Mouse (Mus musculus): ENCODE data around the gene Med13l. TPM values are rescaled to one million over a fixed set of nuclear protein-coding genes. Genes with fewer than 3 reads are reported as not detected.

Med13l gene
- polyA plus RNA-seq, 1 experiment from 2014 or later: 7.0 TPM

DNA sequence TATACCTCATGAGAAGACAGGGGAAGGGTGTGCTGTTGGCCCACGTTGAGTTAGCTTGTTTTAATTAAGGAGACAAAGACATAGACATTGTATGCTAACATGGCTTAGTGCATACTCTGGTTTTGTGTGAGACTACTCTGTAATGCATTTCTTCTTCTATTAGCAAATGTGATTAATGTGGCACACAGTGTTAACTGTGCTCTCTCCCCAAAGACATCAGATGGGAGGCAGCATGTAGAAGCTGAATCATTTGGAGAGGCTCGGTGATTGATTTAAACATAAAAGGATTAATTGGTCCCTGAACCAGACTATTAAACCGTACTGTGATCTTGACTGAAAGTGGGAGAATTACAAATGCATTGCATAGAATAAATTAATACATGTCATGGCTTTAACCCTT lies 145.9 kb downstream of the Med13l start:
- no peaks in the 10 kb centered on the region for H3K36me3 ChIP-seq (ENCODE audit: insufficient read depth, low read length)
- no peak overlapping the region for H3K27ac ChIP-seq
- ATAC-seq (replicated peaks; ENCODE audit: low FRiP score, low read depth) (no peak), DNase-seq (ENCODE audit: low spot score) (no peak)
- H3K9ac ChIP-seq (ENCODE audit: low read depth, low read length): no peak overlapping the region
- no peaks in the 10 kb centered on the region for H3K27me3 ChIP-seq (ENCODE audit: insufficient read depth, low read length)
- H3K4me2 ChIP-seq (ENCODE audit: low read length): no peak overlapping the region
- no peaks in the 10 kb centered on the region for H3K9me3 ChIP-seq (replicated peaks; ENCODE audit: low read length)
- 52% methylated on average over 3 of the region's 3 CpGs for WGBS
- peaks cover 8% of the 10 kb centered on the region; the same call in 1 of the 2 replicates for H3K4me1 ChIP-seq (replicated peaks; ENCODE audit: insufficient read depth, low read length)
- no peak for TF ChIP-seq CTCF (IDR thresholded peaks at IDR 0.05; ENCODE audit: low read depth)
- no peak overlapping the region for H3K4me3 ChIP-seq (replicated peaks; ENCODE audit: low read depth, low read length)

GRCm38 (mm10) chr5:118707501-118707900 lies 147.0 kb downstream of the Med13l start:
- no peak for TF ChIP-seq CTCF (IDR thresholded peaks at IDR 0.05; ENCODE audit: low read depth)
- 61% methylated on average over 5 of the region's 5 CpGs for WGBS
- ATAC-seq (replicated peaks; ENCODE audit: low FRiP score, low read depth) (no peak), DNase-seq (ENCODE audit: low spot score) (no peak)
- Histone ChIP-seq H3K36me3 (ENCODE audit: insufficient read depth, low read length) (no peaks in the 10 kb centered on the region), H3K9me3 (replicated peaks; ENCODE audit: low read length) (no peaks in the 10 kb centered on the region), H3K4me2 (ENCODE audit: low read length) (no peak overlapping the region), H3K27ac (no peak overlapping the region), H3K4me3 (replicated peaks; ENCODE audit: low read depth, low read length) (no peak overlapping the region), H3K9ac (ENCODE audit: low read depth, low read length) (no peak overlapping the region), H3K4me1 (replicated peaks; ENCODE audit: insufficient read depth, low read length) (peaks cover 8% of the 10 kb centered on the region; the same call in 1 of the 2 replicates), H3K27me3 (ENCODE audit: insufficient read depth, low read length) (no peaks in the 10 kb centered on the region)

- ATAC-seq (replicated peaks; ENCODE audit: low FRiP score, low read depth) (no peak), DNase-seq (ENCODE audit: low spot score) (peak; percentile 66)
- peaks cover 8% of the 10 kb centered on the region; the same call in 1 of the 2 replicates for H3K4me1 ChIP-seq (replicated peaks; ENCODE audit: insufficient read depth, low read length)
- WGBS: 63% methylated on average over 16 of the region's 16 CpGs
- no peaks in the 10 kb centered on the region for H3K9me3 ChIP-seq (replicated peaks; ENCODE audit: low read length)
- H3K4me3 ChIP-seq (replicated peaks; ENCODE audit: low read depth, low read length): no peak overlapping the region
- no peak overlapping the region for H3K4me2 ChIP-seq (ENCODE audit: low read length)
- no peaks in the 10 kb centered on the region for H3K27me3 ChIP-seq (ENCODE audit: insufficient read depth, low read length)
- no peaks in the 10 kb centered on the region for H3K36me3 ChIP-seq (ENCODE audit: insufficient read depth, low read length)
- peak; percentile 84 for TF ChIP-seq CTCF (IDR thresholded peaks at IDR 0.05; ENCODE audit: low read depth)
- H3K27ac ChIP-seq: no peak overlapping the region
- no peak overlapping the region for H3K9ac ChIP-seq (ENCODE audit: low read depth, low read length)
Measured at GRCm38 (mm10) chr5:118708215-118708949, 147.9 kb downstream of the Med13l start.

- no peaks in the 10 kb centered on the region for H3K27me3 ChIP-seq (ENCODE audit: insufficient read depth, low read length)
- 58% methylated on average over 7 of the region's 7 CpGs for WGBS
- H3K9me3 ChIP-seq (replicated peaks; ENCODE audit: low read length): no peaks in the 10 kb centered on the region
- H3K36me3 ChIP-seq (ENCODE audit: insufficient read depth, low read length): no peaks in the 10 kb centered on the region
- H3K4me3 ChIP-seq (replicated peaks; ENCODE audit: low read depth, low read length): no peak overlapping the region
- no peak for ATAC-seq (replicated peaks; ENCODE audit: low FRiP score, low read depth)
- TF ChIP-seq CTCF (IDR thresholded peaks at IDR 0.05; ENCODE audit: low read depth): no peak
- H3K27ac ChIP-seq: no peak overlapping the region
- no peak for DNase-seq (ENCODE audit: low spot score)
- no peak overlapping the region for H3K4me2 ChIP-seq (ENCODE audit: low read length)
- H3K9ac ChIP-seq (ENCODE audit: low read depth, low read length): no peak overlapping the region
- peaks cover 8% of the 10 kb centered on the region; the same call in 1 of the 2 replicates for H3K4me1 ChIP-seq (replicated peaks; ENCODE audit: insufficient read depth, low read length)
Measured at GRCm38 (mm10) chr5:118709847-118710251, 149.4 kb downstream of the Med13l start.

DNA sequence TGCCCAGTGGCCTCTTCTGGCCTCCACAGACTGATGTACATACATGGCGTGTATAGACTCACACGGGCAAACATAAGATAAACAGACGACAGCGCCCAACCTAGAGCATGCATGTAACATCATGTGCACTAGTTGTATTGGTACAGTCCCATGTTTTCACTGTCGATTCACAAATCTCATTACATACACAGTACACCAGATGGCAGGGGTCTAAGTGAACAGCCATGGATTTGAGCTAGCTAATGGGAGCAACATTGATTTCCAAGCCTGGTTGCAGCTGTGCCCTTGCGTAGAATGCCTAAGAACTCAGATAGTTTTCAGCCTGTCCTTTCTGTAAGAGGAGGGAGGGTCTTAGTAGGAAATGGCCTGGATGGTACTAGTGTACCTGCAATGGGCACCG lies 155.0 kb downstream of the Med13l start:
- Histone ChIP-seq H3K4me3 (replicated peaks; ENCODE audit: low read depth, low read length) (no peak overlapping the region), H3K4me1 (replicated peaks; ENCODE audit: insufficient read depth, low read length) (no peaks in the 10 kb centered on the region), H3K36me3 (ENCODE audit: insufficient read depth, low read length) (no peaks in the 10 kb centered on the region), H3K9ac (ENCODE audit: low read depth, low read length) (no peak overlapping the region), H3K27ac (no peak overlapping the region), H3K4me2 (ENCODE audit: low read length) (no peak overlapping the region), H3K27me3 (ENCODE audit: insufficient read depth, low read length) (no peaks in the 10 kb centered on the region), H3K9me3 (replicated peaks; ENCODE audit: low read length) (no peaks in the 10 kb centered on the region)
- ATAC-seq (replicated peaks; ENCODE audit: low FRiP score, low read depth) (no peak), DNase-seq (ENCODE audit: low spot score) (no peak)
- 94% methylated on average over 7 of the region's 7 CpGs for WGBS
- TF ChIP-seq CTCF (IDR thresholded peaks at IDR 0.05; ENCODE audit: low read depth): no peak

DNA sequence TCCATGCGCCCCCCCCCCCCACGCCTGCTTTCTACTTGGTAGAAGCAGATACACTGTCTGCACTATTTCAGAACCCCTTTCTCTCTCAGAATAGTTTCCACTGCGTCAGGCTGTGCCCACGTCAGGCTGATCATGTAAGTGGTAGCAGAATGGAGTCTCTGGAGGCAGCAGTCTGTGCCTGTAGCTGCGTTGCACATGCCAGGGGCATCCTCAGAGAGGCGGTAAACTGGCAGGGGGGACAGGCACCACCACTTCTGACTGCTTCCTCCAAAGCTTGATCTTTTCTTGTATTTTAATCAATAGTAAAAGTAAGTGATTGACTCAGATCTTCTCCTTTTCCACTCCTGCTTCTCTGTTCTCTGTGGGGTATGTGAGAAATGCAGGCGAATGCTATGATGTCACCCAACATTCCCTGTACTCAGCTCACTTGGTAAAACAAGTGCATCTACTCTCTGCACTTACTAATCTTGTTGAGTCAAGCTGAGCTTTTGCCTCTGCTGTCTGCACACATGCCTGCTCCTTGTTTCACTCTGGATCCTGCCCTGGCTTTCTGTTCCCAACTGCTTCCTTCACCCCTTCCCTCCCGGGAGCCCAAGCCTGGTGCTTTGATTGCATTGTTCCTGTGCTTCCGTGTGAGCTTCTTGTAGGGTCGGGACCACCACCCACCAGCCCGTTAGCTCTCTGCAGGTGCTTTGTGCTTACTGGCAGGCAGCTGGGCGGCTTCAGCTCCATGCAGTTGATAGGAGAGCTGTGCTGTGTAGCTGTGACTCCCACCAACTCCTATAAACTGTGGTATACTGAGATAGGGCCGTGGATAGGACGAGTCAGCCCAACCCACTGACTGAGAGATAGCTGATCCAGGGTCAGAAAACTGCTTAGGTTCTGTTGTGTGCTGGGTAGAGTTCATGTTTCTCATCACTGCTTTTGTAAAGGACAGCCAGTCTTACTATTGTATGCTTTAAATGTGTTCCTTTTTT lies 156.1 kb downstream of the Med13l start:
- 56% methylated on average over 14 of the region's 14 CpGs for WGBS
- TF ChIP-seq CTCF (IDR thresholded peaks at IDR 0.05; ENCODE audit: low read depth): no peak
- Histone ChIP-seq H3K27ac (no peak overlapping the region), H3K4me1 (replicated peaks; ENCODE audit: insufficient read depth, low read length) (no peaks in the 10 kb centered on the region), H3K9me3 (replicated peaks; ENCODE audit: low read length) (no peaks in the 10 kb centered on the region), H3K4me2 (ENCODE audit: low read length) (no peak overlapping the region), H3K27me3 (ENCODE audit: insufficient read depth, low read length) (no peaks in the 10 kb centered on the region), H3K9ac (ENCODE audit: low read depth, low read length) (no peak overlapping the region), H3K4me3 (replicated peaks; ENCODE audit: low read depth, low read length) (no peak overlapping the region), H3K36me3 (ENCODE audit: insufficient read depth, low read length) (0 out of 2 replicates have a peak, but pooled peaks cover 1% of the 10 kb centered on the region)
- DNase-seq (ENCODE audit: low spot score): no peak
- ATAC-seq (replicated peaks; ENCODE audit: low FRiP score, low read depth): no peak

Data from kidney, postnatal 0 days (tissue).